Mouse (Mus musculus) neural tube, embryonic 14.5 days (tissue): ENCODE measurements at regions not wholly inside any gene's neighbourhood (a gene's known extent, or its start where the extent isn't known, plus 50 kb on each side); places are given as distances from the start of the nearest gene placed in this dataset.

Source experiments
- ATAC-seq: fragments of 200-750 bp; cut with Nextera tagmentation; 2 replicates; pipeline ENCODE4 v1.8.0; 2017; ENCODE audit warnings: low read depth, mild to moderate bottlenecking, moderate TSS enrichment, moderate library complexity
- H3K27ac ChIP-seq: fragments of 300-500 bp; sonication (generic); 2 replicates; pipeline ENCODE4 v1.5.1; 2014; ENCODE audit warnings: low read depth, mild to moderate bottlenecking, control low read depth, low read length, moderate library complexity, mixed read lengths
- H3K27me3 ChIP-seq: fragments of 300-500 bp; sonication (generic); 2 replicates; pipeline ENCODE4 v1.6.1; 2014; ENCODE audit warnings: low read length; ENCODE audit not compliant: control insufficient read depth, insufficient read depth
- H3K36me3 ChIP-seq: fragments of 300-500 bp; sonication (generic); 2 replicates; pipeline ENCODE4 v1.6.1; 2014; ENCODE audit warnings: low read length, mixed read lengths; ENCODE audit not compliant: control insufficient read depth, insufficient read depth
- H3K4me1 ChIP-seq: fragments of 300-500 bp; sonication (generic); 2 replicates; pipeline ENCODE4 v1.6.1; 2014; ENCODE audit warnings: low read length; ENCODE audit not compliant: control insufficient read depth, insufficient read depth
- H3K4me2 ChIP-seq: fragments of 300-500 bp; sonication (generic); 2 replicates; pipeline ENCODE4 v1.6.1; 2014; ENCODE audit warnings: mild to moderate bottlenecking, low read depth, low read length, control low read depth
- H3K4me3 ChIP-seq: fragments of 300-500 bp; sonication (generic); 2 replicates; pipeline ENCODE4 v1.5.1; 2014; ENCODE audit warnings: low read depth, low read length, control low read depth, mixed read lengths
- H3K9ac ChIP-seq: fragments of 300-500 bp; sonication (generic); replicated peaks from 2 replicates; pipeline ENCODE4 v1.6.1; 2014; ENCODE audit warnings: low read depth, mild to moderate bottlenecking, control low read depth, low read length, mixed read lengths
- H3K9me3 ChIP-seq: fragments of 300-500 bp; sonication (generic); 2 replicates; pipeline ENCODE4 v1.6.1; 2016; ENCODE audit warnings: low read length; ENCODE audit not compliant: control insufficient read depth
- WGBS: fragments of 180-500 bp; shearing (Covaris S2); extraction: QIAGEN DNeasy Blood & Tissue Kit; methylation state at CpG from one replicate; pipeline ENCODE4 v1.1.7; 2014; 5-methylcytosine and 5-hydroxymethylcytosine counted together

DNA sequence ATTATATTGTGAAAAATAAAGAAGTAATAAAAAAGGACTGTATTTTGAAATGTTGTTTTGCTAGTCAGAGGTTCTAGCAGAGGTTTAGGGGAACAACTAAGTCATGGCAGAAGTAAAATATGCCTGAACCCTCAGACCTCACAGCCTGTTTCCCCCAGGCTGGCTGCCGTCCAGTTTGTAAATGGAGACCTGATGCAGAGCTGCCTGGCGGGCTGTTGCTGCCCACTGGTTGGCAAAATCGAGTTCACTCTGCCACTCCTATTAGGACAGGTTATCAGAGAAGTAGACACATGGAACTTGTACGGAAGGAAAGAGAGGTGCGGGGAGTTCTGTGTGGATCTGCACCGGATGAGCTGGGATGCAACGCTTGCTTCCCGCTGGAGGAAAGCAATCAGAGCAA is 168.5 kb downstream of the Brinp2 start:
- Histone ChIP-seq H3K4me3 (no peak overlapping the region), H3K9ac (no peak overlapping the region), H3K36me3 (no peaks in the 10 kb centered on the region), H3K9me3 (no peaks in the 10 kb centered on the region), H3K4me2 (no peak overlapping the region), H3K27ac (no peak overlapping the region), H3K4me1 (no peaks in the 10 kb centered on the region), H3K27me3 (no peaks in the 10 kb centered on the region)
- 74% methylated on average over 8 of the region's 8 CpGs for WGBS
- no peak for ATAC-seq

- H3K9me3 ChIP-seq: no peaks in the 10 kb centered on the region
- 37% methylated on average over 12 of the region's 12 CpGs for WGBS
Measured at GRCm38 (mm10) chr1:158192841-158193551, 163.1 kb downstream of the Brinp2 start.

GRCm38 (mm10) chr1:158193968-158194565 is 162.1 kb downstream of the Brinp2 start:
- Histone ChIP-seq H3K9ac (no peak overlapping the region), H3K27me3 (no peaks in the 10 kb centered on the region), H3K27ac (no peak overlapping the region), H3K36me3 (no peaks in the 10 kb centered on the region), H3K4me2 (no peak overlapping the region), H3K9me3 (no peaks in the 10 kb centered on the region), H3K4me3 (no peak overlapping the region), H3K4me1 (no peaks in the 10 kb centered on the region; the same call in 1 of the 2 replicates)
- ATAC-seq: peak; percentile 92; the same call in 1 of the 2 replicates
- 57% methylated on average over 12 of the region's 12 CpGs for WGBS

More at GRCm38 (mm10) chr1:158192841-158193551, 163.1 kb downstream of the Brinp2 start:
- H3K27me3 ChIP-seq: no peaks in the 10 kb centered on the region
- no peak overlapping the region for H3K27ac ChIP-seq
- H3K9ac ChIP-seq: no peak overlapping the region
- ATAC-seq: no peak
- no peaks in the 10 kb centered on the region; the same call in 1 of the 2 replicates for H3K4me1 ChIP-seq
- no peak overlapping the region for H3K4me3 ChIP-seq
- no peak overlapping the region for H3K4me2 ChIP-seq
- no peaks in the 10 kb centered on the region for H3K36me3 ChIP-seq
